Mouse (Mus musculus) kidney, adult 2 months (tissue): Measurements from ENCODE around the gene Slain1.

ENCODE experiments used
- CTCF ChIP-seq: fragments of 200-500 bp; conservative IDR thresholded peaks from 2 replicates; pipeline ENCODE4 v1.5.1; 2011; ENCODE audit warnings: low read depth, mild to moderate bottlenecking, control low read depth, low read length, moderate library complexity, mixed read lengths; ENCODE audit not compliant: insufficient read depth, insufficient read length
- POLR2A ChIP-seq: fragments of 200-500 bp; IDR thresholded peaks from one replicate; pipeline ENCODE4 v1.6.1; 2011; ENCODE audit warnings: low read depth, low read length, control low read depth

DNA sequence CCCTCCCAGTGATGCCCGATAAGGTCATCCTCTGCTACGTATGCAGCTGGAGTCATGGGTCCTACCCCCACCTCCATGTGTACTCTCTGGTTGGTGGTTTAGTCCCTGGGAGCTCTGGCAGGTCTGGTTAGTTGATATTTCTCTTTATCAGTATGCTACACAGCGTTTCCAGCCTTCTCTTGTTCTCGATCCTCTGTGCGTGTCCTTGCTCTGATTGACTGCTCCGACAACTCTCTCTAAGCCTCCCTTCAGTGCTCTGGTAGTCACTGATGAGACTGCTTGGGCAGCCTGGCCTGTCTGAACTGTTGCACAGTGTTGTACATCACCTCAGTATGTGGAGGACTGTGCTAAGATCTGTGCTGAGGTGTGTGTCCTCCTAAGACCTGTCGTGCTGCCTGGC lies 70.1 kb downstream of the Slain1 start:
- TF ChIP-seq POLR2A (no peak), CTCF (no peak)
